Mouse (Mus musculus): Measurements from ENCODE around the gene Sptan1. TPM values are rescaled to one million over a fixed set of nuclear protein-coding genes. Genes with fewer than 3 reads are reported as not detected.
A peak's percentile ranks its signal among the peaks of the same experiment; 100 is the strongest.

Sptan1 gene
- 10 to 100 TPM; 32.7 to 43.1 TPM for total RNA-seq (2021)
- long read RNA-seq, experiment 1, partial matches to known transcripts: 5 of 10 reads
- long read RNA-seq, experiment 1, other reads (novel, unspliced or antisense): 5 of 10 reads
- long read RNA-seq, experiment 2, partial matches to known transcripts: 5 of 6 reads
- long read RNA-seq, experiment 2, other reads (novel, unspliced or antisense): 1 of 6 reads

DNA sequence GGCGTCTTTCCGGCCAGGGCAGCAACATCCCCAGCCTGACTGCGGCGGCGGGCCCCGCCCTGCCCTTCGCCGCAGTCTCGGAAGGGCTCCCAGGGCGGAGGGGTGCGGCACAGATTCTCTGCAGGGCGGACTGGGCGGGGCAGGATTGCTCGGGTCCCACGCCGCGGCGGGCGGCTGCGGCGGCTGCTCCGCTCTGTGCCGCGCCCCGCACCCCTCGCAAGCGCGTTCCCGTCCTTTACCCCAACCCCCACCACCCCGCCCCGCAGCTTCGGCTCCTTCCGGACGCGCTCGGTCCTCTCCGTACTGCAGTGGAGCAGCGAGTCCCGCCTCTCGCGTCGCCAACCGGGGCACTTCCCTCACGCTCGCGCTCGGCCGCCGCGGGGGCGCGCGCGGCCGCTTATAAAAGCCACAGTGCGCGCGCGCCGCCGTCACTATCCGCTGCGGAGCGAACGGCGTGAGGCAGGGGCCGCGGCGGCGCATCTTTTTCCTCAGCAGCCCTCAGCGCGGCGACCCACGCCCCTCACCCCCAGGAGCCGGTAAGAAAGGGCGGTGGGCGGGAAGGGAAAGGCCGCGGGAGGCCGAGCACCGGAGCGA is at the start of gene Sptan1:
Gene Sptan1, plus strand, starts transcription at position 311 of the 594 bp plus-strand sequence.
- DNase-seq (ENCODE audit: low spot score): peak; percentile 96

DNA sequence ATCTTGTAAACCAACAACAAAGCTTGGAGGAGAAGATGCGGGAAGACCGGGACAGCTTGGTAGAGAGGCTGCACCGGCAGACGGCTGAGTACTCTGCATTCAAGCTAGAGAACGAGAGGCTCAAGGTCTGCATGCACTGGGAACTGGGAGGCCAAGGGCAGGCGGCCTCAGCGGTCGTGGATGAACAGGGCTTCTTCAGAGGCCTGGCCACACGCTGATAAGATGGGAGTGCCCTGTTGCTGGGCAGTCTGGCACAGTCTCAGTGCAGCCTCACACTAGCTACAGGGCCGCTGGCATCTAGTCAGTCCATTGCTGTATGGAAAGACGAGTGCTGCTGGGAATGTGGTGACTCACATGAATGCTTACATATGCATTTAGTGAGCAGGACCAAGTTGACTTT is 47.7 kb upstream of the Sptan1 start:
- no peak for DNase-seq (ENCODE audit: low spot score)

GRCm38 (mm10) chr2:29922011-29922410 is 43.3 kb upstream of the Sptan1 start:
- peak; percentile 72 for DNase-seq (ENCODE audit: low spot score)

- no peak for DNase-seq (ENCODE audit: low spot score)
These were observed 38.8 kb upstream of the Sptan1 start for GRCm38 (mm10) chr2:29926542-29926941.

- DNase-seq (ENCODE audit: low spot score): no peak
These were observed 34.9 kb upstream of the Sptan1 start for GRCm38 (mm10) chr2:29930506-29930905.

GRCm38 (mm10) chr2:29931194-29931593 is 34.2 kb upstream of the Sptan1 start:
- no peak for DNase-seq (ENCODE audit: low spot score)

- peak; percentile 96 for DNase-seq (ENCODE audit: low spot score)
These were observed 30.3 kb upstream of the Sptan1 start, which contains the start of gene Gle1 for GRCm38 (mm10) chr2:29934906-29935599. Gle1 (plus strand) TSS chr2:29935426.

GRCm38 (mm10) chr2:29940073-29940472 is 25.3 kb upstream of the Sptan1 start:
- no peak for DNase-seq (ENCODE audit: low spot score)

- no peak for DNase-seq (ENCODE audit: low spot score)
These were observed 24.5 kb upstream of the Sptan1 start for GRCm38 (mm10) chr2:29940826-29941225.

- no peak for DNase-seq (ENCODE audit: low spot score)
These were observed 20.6 kb upstream of the Sptan1 start for GRCm38 (mm10) chr2:29944723-29945122.

DNA sequence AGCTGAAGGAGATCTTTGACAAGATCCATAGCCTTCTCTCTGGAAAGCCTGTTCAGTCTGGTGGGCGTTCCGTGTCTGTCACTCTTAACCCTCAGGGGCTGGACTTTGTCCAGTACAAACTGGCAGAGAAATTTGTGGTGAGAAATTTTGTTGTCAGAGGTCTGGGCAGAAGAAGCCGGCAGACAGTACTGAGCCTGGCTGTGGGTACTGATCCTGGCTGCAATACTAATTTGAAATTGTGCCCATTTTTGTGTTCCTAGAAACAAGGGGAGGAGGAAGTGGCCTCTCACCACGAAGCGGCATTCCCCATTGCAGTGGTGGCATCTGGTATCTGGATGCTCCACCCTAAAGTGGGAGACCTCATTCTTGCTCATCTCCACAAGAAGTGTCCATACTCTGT is 16.5 kb upstream of the Sptan1 start:
- no peak for DNase-seq (ENCODE audit: low spot score)

GRCm38 (mm10) chr2:29961246-29961645 is 4.1 kb upstream of the Sptan1 start:
- DNase-seq (ENCODE audit: low spot score): no peak

DNA sequence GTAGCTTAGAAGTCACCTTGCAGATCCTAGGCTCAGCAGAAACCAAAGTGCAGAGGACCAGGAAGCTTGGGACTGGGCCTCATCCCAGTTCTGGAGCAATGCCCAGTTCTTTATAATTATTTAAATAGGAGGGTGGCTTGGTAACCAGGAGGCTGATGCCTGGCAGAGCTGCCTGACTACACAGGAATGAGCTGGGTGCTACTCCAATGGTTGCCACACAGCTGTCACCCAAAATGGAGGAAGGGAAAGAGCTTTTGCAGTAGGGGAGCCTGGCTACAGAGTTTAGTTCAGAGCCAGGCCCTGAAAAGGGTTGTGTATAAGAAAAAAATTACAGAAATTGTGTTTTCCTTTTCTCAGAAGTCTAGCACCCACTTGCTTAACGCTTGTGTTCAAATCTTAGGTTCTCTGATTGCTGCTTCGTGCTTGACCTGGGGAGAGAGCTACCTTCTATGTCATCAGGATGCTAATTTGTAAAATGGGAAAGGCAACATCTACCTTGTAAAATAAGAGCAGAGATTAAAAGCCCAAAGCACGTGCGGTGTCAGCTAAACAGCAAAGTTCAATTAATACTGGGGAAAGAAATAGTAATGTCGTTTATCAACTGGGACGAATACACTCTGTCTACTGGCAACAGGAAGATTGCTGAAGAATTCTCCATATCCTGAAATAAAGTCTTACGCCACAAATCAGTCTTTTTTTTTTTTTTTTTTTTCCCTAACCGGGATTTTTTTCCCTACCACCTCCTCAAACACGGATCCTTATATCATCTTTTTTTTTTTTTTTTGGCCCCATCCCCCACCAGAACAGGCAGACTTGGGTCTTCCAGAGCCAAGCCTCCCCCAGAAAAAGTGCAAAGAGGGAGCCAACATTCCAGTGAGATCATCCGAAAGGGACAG is 758 bp upstream of the Sptan1 start:
- DNase-seq (ENCODE audit: low spot score): peak; percentile 16

GRCm38 (mm10) chr2:29965906-29966305 is 546 bp downstream of the Sptan1 start:
- DNase-seq (ENCODE audit: low spot score): peak; percentile 14

- no peak for DNase-seq (ENCODE audit: low spot score)
These were observed 1.5 kb downstream of the Sptan1 start for GRCm38 (mm10) chr2:29966826-29967225.

DNA sequence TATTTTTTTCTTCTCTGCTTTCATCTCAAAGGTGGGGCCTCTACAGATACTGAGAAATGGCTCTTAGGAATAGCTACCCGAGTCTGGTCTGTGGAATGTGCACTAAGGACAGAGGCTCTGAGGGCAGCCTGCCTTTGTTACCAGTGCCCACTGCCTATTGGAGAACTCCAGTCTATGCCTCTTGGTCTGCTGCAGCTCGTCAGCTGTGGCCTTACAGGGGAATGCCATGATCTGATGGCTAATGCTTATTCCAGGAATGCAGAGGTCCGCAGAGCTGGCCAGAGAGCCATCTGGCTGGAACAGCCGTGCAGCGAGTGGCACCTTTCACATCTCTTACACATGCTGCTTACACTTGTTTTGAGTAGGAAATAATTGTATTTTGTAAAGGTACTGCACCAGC is 2.4 kb downstream of the Sptan1 start:
- no peak for DNase-seq (ENCODE audit: low spot score)

- no peak for DNase-seq (ENCODE audit: low spot score)
These were observed 3.3 kb downstream of the Sptan1 start for GRCm38 (mm10) chr2:29968638-29969037.

DNA sequence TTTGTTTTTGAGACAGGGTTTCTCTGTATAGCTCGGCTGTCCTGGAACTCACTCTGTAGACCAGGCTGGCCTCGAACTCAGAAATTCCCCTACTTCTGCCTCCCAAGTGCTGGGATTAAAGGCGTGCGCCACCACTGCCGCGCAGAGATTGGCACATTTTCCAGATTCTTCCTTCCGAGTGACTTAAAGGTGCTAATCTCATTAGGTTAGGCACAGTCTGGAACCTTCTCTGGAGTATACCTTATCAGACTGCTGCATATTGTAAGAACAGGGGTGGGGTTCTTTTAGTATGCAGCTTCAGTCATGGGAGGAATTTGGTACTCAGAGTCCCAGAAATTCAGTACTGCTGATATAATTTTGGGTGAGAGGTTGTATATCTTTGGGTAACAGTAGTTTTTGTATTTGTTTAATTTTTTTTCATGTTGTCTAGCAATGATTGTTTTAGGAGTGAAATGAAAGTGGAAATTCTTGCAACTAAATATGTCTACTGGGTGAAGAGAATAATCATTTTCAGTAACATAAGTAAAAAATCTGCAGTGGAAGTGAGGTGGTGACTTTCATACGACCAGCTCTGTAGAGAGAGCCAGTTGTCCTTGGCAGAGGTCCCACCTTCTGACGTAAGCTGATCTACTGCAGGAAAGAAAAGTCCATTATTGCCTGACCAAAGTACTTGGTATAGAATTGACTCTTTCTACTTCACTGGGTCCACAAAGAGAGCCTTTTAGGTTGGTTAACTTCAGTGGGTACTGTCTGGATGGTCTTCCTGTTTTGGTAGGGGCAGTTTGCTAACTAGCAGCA is 6.7 kb downstream of the Sptan1 start:
- DNase-seq (ENCODE audit: low spot score): peak; percentile 78

GRCm38 (mm10) chr2:29973525-29973924 is 8.2 kb downstream of the Sptan1 start:
- no peak for DNase-seq (ENCODE audit: low spot score)

DNA sequence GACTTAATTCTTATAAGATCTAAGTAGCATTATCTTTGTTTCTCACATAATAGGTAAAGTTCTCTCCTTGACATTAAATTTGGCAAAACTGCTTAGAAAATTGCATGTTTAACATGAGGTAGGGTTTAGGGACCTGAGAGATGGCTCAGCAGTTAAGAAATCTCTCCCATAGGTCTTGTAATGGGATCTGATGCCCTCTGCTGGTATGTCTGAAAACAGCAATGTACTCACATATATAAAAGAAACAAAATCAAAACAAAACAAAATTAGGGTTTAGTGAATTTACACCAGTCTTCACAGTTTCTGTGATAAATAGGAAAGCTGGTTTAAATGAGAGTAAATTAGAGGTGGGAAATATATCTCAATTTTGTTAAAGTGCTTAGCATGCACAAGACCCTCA is 11.9 kb downstream of the Sptan1 start:
- DNase-seq (ENCODE audit: low spot score): peak; percentile 48

- DNase-seq (ENCODE audit: low spot score): no peak
These were observed 15.3 kb downstream of the Sptan1 start for GRCm38 (mm10) chr2:29980661-29981060.
